Mouse (Mus musculus) monocyte, adult 2 months (primary cell): ENCODE results near the gene Bcat1.
A peak's percentile ranks its signal among the peaks of the same experiment; 100 is the strongest.

Experiments used
- DNase-seq, 2 experiments: peaks; one replicate each; pipeline ENCODE4 v3.0.0; 2022; ENCODE audit warnings: low spot score in 2 of 2, low read depth in 1 of 2

Gene Bcat1

DNA sequence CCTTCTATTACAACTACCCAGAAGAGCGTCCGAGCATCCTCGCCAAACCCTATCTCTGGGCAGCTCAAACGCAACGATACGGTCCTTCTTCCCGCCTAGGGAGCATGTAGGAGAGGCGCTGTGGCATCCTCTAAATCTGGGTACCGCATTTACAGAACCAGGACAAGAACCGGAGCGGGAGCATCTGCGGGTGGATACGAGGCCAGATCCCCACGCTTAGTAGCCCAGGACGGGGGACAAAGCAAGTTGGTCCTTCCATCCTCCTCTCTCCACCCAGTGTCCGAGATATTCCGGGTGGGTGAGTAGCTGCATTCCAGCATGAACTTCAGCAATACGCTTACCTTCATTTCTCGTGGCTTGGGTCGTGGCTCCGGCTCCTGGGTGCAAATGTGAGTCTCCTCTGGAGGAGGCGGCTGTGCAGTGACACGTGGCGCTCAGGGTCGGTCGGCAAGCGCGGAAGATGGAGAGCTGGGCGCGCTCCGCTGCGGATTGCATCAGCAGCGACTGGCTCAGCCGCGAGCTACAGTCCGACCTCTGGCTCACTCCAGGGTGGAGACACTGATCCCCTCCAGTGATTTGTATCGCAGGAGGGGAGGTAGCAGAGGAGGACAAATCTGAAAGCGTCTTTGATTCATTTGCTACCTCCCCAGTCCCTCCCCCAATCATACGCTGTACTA lies at the start of gene Bcat1:
Bcat1 (minus strand) TSS at position 637 of the 677 bp plus-strand sequence.
- DNase-seq, result no peak

DNA sequence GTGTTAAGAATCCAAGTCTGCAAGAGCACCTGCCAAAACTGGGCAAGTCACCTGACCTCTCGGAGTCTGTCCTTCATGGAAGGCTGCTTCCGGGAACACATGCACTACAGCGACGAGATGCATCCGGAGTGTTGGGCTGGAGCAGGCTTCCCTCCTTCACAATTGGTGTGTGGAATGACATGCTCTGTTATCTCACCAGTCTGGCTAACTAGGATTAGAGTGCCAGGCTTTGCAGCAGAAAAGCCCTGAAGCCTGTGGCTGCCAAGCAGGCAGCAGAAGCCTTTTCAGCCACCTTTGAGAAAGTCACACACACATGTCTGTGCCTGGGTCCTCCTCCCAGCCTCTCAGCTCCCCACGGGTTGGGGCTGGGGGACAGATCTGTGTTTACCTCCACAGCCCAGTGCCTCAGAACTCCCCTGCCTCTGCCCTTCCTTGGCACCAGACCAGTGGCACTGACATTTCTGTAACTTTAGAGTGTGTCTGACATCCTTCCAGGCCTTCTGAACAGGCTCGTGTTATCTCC lies 49.7 kb upstream of the Bcat1 start:
- DNase-seq, result no peak

DNA sequence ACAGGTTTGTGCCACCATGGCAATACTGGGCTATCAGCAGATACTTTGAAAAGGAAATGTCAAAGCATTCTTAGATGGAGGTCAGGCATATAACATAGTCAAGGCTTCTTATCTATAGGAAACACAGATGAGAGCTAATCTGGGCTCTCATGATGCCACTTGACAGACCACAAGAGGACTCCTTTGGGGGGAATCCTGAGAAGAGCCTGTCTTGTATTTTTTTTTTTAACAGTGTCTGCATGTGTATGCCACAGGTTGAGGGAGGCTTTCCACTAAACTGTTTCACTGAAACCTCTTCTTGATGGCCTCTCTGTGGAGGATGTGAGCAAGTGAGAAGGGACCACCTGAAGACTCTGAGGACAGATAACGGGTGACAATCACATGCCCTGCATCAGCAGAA lies 48.6 kb upstream of the Bcat1 start:
- no peak for DNase-seq

DNA sequence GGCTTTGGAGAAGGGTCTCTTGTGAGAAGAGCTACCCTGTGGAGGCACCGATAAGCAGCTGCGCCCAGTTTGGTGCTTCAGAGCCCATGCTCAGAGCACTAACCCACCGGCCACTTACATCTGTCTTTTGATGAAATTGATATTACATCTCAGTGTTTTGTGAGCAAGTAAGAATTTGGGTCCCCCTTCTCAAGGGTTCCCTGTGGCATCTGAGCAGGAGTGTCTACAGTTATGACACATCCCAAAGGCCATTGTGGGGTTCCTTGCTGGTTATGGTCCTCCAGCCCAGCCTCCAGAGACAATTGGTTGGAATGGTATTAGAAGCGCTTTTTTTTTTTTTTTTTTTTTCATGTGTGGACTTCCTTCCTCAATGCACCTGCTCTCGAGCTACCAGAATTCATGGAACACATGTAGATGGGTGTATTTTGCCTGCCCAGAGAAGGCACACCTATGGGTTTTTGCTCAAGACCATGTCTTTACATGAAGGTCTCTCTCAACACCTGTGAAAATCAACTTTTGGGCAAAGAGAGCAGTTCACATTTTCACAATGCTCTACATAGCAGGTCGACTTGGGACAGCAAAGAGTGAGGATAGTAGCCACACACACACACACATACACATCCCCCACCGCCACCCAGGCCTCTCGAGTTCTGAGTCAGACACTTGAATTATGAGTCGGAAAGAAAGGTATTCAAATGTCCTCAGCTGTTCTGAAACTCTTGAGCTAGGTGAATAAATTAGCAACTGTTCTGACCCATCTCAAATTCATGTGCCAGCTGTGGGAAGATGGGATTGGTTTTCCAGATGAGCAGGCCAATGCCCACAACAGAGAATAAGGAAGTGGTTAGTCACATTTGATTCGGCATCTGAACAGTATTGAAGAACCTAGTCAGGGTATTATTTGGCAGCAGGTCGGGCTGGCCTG lies 47.4 kb upstream of the Bcat1 start:
- no peak for DNase-seq

DNA sequence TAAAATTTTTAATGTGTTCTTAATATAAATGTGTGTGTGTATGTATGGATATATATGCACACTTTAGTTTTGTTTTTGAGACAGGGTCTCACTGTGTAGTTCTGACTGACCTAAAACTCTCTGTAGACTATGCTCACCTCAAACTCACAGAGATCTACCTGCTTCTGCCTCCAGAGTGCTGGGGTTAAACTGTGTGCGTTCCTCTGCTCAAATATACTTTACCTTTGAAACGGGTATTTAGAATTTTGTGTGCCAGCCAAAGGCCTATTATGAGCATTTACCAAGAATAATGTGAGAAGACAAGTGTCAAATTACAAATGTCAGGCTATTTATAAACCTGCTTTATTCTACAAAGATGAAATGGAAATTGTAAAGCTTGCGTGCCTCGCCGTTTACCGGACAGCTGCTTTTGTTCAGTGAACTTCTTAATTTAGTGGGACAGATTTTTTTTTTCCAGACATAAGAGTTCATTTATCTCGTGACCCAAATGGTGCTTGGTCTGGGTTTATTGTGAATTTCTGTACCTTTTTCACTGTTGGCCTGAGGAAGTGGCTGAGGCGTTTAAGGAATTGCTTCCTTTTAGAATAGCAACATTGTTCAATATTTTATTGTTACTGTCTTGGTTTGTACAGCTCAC lies 46.6 kb upstream of the Bcat1 start:
- no peak for DNase-seq

DNA sequence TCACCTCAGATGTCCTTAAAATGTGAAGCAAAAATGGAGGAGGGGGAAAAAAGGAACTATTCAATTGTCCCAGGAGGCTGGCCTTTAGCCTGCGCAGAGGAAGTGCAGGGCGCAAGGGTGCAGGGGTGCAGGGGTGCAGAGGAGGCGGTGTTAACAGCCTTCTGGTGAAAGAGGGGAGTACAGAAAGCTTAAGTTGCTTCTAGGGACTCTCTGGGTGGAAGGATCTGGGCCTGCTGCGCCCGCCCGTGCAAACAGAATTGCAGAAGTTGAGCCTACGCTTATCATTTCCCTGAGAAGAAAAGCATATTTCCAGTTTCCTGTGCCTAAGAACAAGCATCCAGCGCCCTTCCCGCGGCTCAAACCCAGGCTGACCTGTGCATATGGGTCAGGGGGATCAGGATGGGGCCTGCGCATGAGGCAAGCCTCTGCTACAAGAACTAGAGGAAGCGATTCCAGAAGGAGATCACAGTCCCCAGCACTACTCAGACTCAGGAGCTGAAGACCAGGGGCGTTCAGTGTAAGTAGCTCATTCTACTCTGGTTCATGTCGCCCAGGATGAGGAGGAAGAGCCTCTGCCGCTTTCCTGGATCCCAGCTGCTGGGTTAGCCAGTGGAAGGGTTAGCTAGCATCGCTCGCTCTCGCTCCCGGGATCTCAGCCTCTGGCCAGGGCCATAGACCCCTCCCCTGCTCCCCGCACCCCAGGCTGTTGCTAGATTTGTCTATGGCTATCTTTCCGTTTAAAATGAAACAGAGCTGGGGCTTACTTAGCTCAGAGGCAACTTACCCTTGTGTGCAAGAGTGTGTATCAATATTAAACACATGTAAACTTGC lies 45.8 kb upstream of the Bcat1 start:
- peak; percentile 52 to 70 for DNase-seq

DNA sequence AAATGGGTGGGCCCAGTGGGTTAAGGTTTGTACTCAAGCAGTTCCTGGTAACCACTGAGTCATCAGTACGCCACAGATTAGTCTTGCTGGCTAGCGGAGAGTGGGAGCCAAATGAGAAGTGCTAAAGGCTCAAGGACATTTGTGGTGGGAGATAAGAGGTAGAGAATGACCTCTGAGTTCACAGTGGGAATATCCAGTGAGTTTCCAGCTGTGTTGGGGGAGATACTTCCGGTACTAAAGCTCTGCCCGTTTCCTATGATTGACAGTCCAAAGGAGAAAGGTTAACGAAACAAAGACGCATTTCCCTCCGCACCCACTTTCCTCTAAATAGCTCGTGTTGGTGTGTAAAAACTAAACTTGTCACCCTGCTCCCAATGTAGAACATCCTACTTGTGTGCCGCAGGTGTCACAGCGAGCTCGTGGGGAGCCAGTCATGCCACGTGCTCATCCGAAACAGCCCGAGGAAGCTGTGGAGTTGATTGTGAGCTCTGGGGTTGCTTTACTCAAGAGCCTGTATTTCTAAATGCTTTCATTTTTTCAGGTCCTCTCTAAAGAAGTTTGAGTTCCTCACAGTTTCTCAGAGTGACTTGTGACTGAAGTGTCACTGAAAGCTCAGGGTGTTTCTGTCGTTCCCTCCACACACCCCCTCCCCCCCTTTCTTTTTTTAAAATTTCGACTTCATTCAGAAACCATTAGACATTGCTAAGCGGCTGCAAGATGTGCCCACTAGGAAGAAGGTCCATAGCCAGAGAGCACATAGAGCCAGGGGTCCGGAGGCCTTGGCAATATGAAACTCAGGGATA lies 45.0 kb upstream of the Bcat1 start:
- peak in 1 of 2 experiments; percentile 19 for DNase-seq

DNA sequence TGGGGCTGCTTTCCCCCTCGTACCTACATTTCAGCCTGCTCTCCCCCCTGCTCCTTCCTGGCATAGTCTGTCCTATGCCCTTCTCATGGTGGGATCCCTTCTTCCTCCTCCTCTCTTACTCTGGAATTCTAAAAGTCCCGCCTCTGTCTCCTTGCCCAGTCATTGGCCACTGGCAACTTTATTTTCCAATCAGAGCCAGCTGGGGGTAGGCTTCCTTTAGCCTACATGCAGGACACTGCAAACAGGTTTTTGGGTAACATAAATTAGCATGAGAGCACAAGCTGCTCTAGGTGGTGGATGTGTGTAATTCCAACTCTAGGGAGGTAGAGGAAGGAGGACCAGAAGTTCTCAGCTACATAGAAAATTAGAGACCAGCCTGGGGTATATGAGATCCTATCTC lies 44.1 kb upstream of the Bcat1 start:
- no peak for DNase-seq

DNA sequence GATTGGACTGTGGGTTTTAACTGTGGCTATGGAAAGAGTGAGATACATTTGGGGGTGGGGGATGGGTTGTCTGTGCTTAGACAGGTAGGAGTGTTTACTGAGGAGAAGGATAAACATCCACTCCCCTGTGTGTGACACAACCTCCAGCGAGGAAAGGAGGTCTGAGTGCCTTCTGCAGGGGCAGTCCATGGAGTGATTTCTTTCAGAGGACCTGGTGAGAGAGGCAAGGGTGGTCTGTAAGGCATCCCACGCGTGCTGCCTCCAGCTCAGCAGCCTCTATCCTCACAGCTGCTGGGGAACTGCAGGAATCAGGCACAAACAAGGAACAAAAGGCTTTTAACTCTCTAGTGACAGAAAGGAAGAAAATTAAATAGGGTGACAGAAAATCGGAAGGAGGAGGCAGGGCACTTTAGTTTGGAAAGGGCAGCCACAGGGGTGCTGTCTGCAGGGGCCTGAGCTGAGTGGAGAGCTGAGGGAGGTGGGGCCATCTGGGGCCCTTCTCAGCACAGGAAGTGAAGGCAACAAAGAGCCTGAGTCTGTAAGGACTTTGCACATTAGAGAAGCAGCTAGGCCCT lies 40.2 kb upstream of the Bcat1 start:
- no peak for DNase-seq

DNA sequence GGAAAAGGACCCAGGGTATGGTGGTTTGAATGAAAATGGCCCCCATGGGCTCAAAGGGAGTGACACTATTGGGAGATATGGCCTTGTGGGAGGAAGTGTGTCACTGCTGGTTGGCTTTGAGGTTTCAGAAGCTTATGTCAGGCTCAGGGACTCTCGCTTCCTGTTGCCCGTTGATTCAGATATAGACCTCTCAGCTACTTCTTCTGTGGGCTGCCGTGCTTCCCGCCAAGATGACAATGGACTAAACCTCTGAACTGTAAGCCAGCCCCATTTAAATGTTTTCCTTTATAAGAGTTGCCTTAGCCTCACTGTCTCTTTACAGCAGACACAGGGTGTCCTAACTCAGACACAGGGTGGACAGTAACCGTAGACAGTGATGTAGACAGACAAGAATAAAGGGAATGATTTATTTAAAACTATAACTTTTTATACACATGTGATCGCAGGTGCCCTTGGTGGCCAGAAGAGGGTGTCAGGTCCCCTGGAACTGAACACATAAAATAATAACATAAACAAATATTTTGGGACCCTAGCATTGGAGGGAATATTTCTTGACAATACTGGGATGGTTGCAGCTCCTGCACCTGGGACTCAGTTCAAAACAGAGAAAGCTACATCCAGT lies 39.6 kb upstream of the Bcat1 start, which contains the start of gene Lrmp:
Lrmp (plus strand) TSS at position 178 of the 622 bp plus-strand sequence.
- peak; percentile 27 to 46 for DNase-seq

DNA sequence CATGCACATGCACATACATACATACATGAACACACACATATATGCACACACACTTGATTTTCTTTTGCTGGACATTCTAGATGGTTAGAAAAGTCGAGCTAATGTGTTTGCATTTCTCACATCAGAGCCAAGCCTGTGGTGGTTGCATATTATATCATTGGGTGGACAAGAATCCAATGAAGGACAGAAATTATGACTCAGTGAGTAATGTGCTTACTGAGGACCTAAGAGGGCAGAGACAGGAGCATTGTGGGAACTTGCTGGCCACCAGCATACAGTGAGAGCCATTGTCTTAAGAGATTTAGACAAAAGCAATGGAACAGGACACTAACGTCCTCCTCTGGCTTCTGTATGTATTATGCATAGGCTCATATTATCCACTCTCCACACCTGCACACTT lies 38.6 kb upstream of the Bcat1 start:
- no peak for DNase-seq

DNA sequence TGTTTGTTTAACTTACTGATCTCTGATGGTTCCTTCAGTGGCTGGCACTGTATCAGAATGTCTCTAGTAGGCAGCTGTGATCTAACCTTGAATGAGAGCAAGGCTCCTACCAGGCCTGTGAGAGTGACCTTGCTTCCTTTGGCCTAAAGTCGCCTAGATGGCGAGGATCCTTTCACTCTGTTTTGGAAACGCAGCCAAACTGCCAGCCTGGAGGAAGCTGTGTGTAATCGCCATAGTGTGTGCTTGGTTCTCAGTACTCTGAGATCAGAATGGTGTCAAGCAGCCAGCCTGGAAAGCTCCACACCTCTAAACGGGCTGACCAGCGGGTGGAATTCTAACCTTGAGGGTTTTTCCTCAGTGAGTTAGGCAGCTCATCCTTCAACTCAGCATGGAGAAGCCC lies 36.9 kb upstream of the Bcat1 start:
- DNase-seq, result no peak

DNA sequence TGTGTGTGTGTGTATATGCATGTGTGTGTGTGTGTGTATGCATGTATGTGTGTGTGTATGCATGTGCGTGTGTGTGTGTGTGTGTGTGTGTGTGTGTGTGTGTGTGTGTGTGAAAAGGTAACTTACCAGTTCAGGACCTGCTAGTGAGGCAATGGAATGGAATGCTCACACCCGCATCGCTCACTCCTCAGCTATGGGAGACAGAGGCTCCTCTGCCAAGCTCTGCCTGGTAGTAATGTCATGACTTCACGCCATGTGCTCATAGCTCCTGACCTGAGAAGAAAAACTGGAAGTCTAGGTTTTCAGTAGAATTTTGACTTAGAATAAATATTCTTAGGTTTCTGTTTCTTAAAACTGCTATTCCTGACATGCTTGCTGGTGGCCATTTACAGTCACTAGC lies 34.8 kb upstream of the Bcat1 start:
- no peak for DNase-seq

DNA sequence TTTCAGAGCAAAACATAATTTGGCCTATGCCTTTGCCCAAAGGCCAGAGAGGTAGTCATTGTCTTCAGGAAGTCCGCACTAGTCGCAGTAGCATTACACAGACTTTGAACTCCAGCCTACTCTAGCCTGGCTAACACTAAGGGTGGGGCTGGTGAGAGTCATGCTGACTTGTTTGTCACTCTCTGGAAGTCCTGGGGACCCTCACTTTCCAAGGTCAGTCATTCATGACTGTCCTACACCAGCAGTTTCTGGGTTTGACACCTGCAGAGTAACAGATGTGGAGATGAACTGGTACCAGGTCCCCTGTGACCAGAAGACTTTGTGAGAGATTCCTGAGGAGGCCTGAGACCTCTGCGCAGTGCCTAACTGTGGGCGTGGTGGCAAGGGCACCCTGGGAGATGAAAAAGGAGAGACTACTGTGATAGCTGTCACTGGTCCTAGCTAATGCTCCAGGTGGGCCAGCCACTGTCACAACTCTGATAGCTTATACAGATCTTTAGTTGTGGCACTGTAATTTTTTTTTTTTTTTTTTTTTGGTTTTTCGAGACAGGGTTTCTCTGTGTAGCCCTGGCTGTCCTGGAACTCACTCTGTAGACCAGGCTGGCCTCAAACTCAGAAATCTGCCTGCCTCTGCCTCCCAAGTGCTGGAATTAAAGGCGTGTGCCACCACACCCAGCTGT lies 30.3 kb upstream of the Bcat1 start:
- DNase-seq, result no peak

DNA sequence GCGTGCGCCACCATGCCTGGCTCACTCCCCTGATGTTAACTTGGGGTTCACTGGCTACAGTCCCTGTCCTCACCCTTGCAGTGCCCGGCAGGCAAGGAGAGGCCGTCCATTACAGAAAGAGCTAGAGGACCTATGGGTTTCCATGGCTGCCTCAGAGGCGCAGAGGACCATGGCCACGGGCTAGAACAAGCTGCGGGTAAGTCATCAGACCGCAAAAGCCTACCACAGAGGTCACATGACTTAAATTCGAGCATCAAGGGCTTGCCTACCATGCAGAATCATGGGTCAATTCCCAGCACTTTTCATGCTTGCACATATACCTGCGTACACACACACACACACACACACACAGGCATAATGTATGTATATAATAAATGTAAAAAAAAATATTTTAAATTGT lies 29.5 kb upstream of the Bcat1 start:
- DNase-seq, result no peak

DNA sequence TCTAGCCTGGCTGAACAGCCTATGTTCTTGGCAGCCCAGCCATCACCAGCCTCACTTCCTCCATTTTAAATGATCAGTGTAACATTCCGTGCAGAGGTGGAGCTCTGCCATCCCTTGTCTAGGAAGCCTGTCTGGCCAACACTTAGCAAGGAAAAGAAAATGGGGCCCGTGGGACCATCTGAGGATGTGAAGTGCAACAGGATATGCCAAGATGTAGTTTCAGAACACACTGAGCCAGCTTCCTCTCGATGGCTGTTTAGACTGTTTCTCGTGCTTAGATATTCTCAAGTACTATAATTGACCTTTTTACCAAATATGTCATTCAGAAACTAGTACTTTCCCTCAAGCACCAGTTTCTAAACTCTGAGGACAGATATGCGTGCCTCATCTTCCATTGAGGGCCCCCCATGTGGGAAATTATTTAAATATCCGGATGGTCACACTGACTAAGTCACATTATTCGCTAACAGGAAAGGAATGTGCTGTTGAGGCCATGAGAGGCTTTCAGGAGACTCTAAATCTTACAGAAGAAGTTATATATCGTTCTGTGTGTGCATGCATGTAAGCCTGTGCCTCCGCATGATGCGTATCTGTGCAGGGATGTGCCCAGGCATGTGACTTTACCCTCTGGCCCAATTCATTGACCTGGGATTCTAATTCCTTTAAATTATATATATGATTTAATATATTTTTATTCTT lies 28.4 kb upstream of the Bcat1 start:
- DNase-seq, result no peak

DNA sequence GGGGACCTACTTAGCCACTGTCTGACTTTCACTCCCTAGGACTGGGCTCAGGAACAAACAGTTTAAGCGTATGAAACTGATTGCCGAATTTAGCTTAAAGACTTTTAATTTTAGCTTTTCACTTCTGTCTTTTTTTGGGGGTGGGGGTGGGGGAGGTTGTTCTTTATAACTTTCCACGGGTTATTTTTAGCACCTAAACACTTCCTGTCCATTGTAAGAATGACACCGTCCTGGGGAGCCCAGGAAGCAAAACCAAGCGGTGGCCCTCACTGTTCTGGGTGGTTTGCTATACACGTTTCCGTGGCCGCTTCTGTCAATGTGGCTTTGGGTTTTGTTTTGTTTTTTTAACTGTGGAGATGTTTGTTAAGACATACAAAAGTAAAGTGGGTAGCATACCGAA lies 24.9 kb upstream of the Bcat1 start:
- DNase-seq, result no peak

DNA sequence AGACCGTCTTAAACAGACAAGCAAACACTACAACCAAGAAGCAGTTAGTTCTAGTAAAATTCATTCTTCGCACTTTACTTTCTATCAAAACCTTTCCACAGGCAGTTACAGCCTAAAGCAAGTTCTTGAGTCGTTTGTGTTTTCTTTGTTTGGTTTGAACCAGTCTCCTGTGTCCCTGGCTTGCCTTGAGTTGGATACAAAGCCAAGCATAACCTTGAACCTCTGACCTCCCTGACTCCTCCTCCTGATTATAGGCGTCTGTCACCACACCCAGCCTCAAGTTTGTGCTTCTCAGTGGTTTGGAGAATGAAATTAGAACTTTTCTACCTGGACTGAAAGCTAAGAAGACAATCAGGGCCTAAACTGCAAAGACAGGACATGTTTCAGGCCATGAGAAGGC lies 18.4 kb upstream of the Bcat1 start:
- no peak for DNase-seq
